Mouse (Mus musculus): Measurements from ENCODE around the gene Zc3h12d.

DNA sequence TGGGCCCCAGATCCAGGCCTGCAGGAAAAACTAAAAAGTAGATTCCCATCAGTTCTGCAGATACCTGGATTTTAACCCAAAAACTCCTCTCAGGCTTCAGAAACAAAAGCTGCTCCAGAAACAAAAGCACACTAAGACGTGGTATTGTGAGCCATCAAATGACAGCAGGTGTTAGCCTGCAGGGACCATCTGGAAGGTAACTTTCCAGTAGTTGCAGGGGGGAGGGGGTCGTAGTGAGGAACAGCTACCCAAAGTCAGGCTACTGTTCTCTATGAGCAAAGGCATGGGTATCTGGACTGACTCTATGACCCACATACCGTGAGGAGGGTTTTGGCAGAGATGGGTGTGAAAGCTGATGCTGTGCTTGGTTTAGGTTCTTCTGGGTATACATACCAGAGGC is 8.5 kb downstream of the Zc3h12d start:
- no peak for TF ChIP-seq MAFK (IDR thresholded peaks at IDR 0.05; ENCODE audit: insufficient read depth, low read depth, low read length)
- no peak for TF ChIP-seq HCFC1 (IDR thresholded peaks at IDR 0.05; ENCODE audit: borderline replicate concordance, insufficient read depth, low read length)
- no peak for TF ChIP-seq CHD2 (IDR thresholded peaks at IDR 0.05; ENCODE audit: low read depth, low read length)

Measured in ES-E14 (cell line).